Mouse (Mus musculus) spleen, adult 12 weeks (tissue): Measurements from ENCODE around the gene Washc1.
"Not testable (repeated sequence)": the region's sequence is repeated elsewhere in the genome, so short reads cannot be mapped to it uniquely, and the experiment has no call there.

Source experiments
- DNase-seq: peaks from one replicate; pipeline ENCODE4 v3.0.0; 2022; ENCODE audit warnings: low spot score

The Washc1 gene

DNA sequence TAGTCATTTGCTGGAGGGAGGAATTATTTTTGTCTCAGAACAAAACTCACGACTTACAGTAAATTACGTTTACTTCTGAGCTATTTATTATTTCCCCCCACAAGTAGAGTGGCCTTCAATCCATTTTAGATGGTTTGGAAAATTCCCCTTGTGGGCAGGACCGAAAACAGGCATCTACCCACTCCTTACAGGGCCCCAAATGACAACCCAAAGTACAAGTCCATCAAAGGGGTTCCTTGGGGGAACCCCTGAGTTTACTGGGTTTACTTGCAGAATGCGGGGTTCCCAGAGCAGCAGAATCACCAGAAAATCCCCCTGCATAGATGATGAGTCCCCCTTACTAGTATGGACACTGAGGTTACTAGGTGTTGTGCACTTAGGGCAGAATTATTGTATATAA lies 821 bp downstream of the Washc1 start:
- DNase-seq = no peak

DNA sequence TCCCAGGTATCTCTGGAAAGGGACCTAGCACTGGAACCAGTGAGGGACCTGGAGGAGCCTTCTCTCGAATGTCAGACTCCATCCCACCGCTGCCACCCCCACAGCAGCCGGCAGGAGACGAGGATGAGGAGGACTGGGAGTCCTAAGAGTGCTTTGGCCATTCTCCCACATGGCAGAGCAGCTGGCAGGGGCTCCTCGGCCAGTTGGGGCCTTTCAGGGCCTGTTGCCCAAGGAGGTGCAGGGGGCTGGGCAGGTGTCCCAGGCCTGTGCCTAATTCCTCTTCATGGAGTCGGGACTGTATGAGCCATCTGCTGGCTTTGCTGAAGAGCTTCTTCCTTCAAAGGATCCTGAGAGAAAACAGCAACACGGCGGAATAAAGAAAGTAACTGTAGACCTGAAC lies 7.6 kb downstream of the Washc1 start:
- DNase-seq = no peak

DNA sequence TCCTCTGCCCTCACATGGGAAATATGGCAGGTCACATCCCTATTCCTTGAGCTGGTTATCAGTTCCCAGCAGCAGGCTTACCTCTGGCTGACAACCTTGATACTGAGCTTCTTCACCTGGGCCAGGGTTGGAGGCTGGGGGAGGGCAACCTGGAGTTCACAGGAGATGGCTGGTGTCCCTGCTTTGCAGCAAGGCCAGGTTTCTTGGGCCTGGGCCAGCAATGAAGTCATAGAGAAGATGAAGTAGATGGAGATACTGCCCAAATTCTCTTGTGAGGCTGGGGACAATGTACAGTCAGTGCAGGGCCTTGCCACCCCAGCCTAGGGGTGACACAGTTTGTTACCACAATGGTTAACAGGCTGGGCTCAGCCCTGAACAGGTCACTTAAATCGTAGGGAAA lies 9.4 kb downstream of the Washc1 start:
- DNase-seq = no peak

DNA sequence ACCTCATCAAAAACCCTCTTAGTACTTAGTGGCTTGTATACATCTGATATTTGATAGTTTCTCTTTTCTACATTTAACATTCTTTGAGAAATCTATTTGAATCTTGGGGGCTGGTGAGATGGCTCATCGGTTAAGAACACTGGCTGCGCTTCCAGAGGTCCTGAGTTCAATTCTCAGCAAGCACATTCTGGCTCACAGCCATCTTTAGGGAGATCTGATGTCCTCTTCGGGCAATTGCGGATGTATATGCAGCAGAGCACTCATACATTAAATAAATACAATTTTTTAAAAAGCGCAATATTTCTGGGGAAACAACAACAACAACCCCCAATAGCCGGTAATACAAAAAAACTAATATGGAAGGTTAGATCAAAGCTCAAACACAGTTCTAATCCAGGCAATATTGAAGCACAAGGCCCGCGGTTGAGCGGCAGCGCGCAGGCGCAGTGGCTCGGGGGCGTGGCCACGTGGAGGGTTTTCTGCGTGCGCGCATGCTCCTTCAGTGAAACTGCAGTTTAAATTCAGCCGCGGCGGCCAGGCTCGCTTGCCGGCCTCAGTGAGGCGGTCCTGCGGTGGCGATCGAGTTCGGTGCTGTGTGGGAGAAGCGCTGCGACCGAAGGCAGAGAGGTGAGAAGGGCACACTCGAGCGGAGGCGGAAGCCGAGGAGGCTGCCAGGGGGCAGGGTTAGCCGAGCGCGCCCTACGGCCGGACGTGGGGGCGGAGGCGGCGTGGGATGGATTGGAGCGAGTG lies 11.9 kb downstream of the Washc1 start, which contains the start of gene Ddx11:
Gene Ddx11, plus strand, starts transcription at position 455 of the 750 bp plus-strand sequence.
- DNase-seq = peak; percentile 95

- DNase-seq = no peak
These were observed 12.7 kb downstream of the Washc1 start for GRCm38 (mm10) chr17:66123816-66124610.

DNA sequence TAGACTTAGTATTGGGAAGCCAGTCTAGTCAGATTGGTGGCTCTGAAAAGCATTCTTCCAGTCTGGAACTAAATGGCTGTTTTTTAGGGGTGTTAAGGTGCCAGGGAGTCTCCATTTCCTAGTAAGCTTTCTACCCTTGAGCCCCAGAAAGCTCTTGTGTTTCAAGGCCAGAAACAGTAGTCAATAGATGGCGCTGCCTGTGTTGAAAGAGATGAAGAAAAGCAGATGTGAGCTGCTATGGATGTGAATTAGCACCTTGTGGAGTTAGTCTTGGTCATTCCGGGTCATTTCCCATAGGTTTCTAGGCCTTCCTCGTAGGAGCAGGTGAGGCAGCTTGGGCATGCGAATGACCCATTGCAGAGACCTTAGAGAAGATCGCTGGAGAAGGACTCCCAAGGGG lies 13.9 kb downstream of the Washc1 start:
- no peak for DNase-seq

- no peak for DNase-seq
These were observed 19.0 kb downstream of the Washc1 start for GRCm38 (mm10) chr17:66130371-66130770.

DNA sequence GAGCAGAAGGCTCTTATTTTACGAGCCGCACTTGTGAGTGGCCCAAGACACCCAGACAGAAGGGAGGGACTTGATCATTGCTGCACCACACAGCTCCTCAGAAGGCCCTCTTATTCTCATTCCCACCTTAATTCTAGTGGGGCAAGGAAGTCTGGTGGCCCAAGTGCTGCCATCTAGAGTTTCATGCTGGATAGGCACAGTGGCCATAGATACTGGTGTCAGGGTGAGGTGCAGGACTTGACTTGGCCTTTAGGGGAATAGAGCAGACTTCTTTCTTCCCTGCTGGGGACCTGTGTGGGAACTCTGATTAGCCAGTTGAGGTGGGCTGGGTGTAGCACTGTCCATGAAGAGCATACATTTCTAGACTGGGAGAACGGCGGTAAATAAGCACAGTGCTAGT lies 19.9 kb downstream of the Washc1 start:
- DNase-seq = no peak

GRCm38 (mm10) chr17:66152706-66153662 lies 41.6 kb downstream of the Washc1 start:
- DNase-seq = not testable (repeated sequence)

- DNase-seq = not testable (repeated sequence)
These were observed 42.5 kb downstream of the Washc1 start for GRCm38 (mm10) chr17:66153735-66154423.

DNA sequence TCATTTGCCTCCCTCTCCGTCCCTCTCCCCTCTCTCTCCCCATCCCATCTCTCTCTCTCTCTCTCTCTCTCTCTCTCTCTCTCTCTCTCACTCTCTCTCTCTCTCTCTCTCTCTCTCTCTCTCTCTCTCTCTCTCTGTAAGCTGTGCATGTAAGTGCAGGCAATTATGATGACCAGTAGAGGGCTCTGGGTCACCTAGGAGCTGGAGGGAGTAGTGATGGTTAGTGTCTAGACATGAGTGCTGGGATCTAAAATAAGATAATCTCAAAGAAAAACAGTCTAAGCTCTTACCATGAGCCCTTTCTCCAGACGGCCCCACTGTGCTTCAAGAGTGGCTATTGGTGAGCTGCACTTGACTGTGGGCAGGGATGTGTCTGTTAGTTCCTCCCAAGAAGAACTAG lies 43.5 kb downstream of the Washc1 start:
- DNase-seq = no peak

DNA sequence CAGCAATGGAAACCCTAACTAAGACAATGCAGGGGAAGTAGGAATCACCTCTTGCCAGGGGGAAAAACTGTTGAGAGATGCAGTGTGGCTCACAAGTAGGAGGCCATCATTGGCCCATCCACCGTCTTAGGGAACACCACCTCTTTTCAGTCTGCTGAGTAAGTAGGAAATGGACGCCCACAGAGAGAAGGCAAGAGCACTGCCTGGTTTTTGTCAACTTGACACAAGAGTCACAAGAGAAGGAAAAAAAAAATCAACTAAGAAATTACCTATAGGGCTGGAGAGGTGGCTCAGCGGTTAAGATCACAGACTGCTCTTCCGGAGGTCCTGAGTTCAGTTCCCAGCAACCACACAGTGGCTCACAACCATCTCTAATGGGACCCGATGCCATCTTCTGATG lies 46.9 kb downstream of the Washc1 start:
- DNase-seq = no peak

DNA sequence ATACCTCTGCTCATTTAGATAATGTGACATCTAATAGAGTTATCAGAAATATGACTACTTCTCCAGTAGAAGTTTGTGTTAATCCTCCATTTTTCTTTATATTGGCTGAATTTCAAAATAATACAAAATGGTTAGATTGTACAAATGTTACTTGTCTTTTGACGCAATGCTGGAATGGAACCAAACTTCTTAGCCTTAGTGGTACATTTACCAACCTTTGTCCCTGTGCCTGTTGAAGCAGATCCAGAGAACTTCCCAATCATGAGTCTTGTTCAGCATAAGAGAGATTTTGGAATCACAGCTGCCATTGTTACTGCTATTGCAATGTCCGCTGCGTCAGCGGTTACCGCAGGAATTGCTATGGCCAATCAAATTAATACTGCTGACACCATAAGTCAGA lies 55.8 kb downstream of the Washc1 start:
- DNase-seq = not testable (repeated sequence)
